Mouse (Mus musculus) thymus, postnatal 10 days (tissue): Measurements from ENCODE around the gene Sgca.

Experiments used
- DNase-seq, 2 experiments: peaks; one replicate each; pipeline ENCODE4 v3.0.0; 2021; ENCODE audit warnings: low spot score in 2 of 2

Gene Sgca

GRCm38 (mm10) chr11:94915675-94916403 lies 60.3 kb downstream of the Sgca start:
- DNase-seq = no peak

- DNase-seq = no peak
Measured at GRCm38 (mm10) chr11:94913302-94914090, 62.6 kb downstream of the Sgca start.
